Mouse (Mus musculus) forebrain, embryonic 16.5 days (tissue): ENCODE data around the gene Dglucy. TPM values are rescaled to one million over a fixed set of nuclear protein-coding genes. Genes with fewer than 3 reads are reported as not detected.

Experiments
- ATAC-seq: fragments of 200-750 bp; cut with Nextera tagmentation; 2 replicates; pipeline ENCODE4 v1.8.0; 2017; ENCODE audit warnings: mild to moderate bottlenecking, moderate library complexity
- H3K27ac ChIP-seq: fragments of 300-500 bp; sonication (generic); 2 replicates; pipeline ENCODE4 v1.5.1; 2014; ENCODE audit warnings: low read length, control low read depth
- H3K27me3 ChIP-seq: fragments of 300-500 bp; sonication (generic); replicated peaks from 2 replicates; pipeline ENCODE4 v1.6.1; 2014; ENCODE audit warnings: low read length; ENCODE audit not compliant: control insufficient read depth, insufficient read depth
- H3K36me3 ChIP-seq: fragments of 300-500 bp; sonication (generic); 2 replicates; pipeline ENCODE4 v1.6.1; 2014; ENCODE audit not compliant: control insufficient read depth, insufficient read depth
- H3K4me1 ChIP-seq: fragments of 300-500 bp; sonication (generic); replicated peaks from 2 replicates; pipeline ENCODE4 v1.6.1; 2014; ENCODE audit warnings: low read length; ENCODE audit not compliant: control insufficient read depth, insufficient read depth
- H3K4me2 ChIP-seq: fragments of 300-500 bp; sonication (generic); 2 replicates; pipeline ENCODE4 v1.6.1; 2014; ENCODE audit warnings: mild to moderate bottlenecking, low read length, control low read depth
- H3K4me3 ChIP-seq: fragments of 300-500 bp; sonication (generic); replicated peaks from 2 replicates; pipeline ENCODE4 v1.5.1; 2014; ENCODE audit warnings: mild to moderate bottlenecking, low read length, control low read depth
- H3K9ac ChIP-seq: fragments of 300-500 bp; sonication (generic); replicated peaks from 2 replicates; pipeline ENCODE4 v1.6.1; 2014; ENCODE audit warnings: low read depth, low read length, control low read depth
- H3K9me3 ChIP-seq: fragments of 300-500 bp; sonication (generic); 2 replicates; pipeline ENCODE4 v1.6.1; 2016; ENCODE audit warnings: low read length; ENCODE audit not compliant: control insufficient read depth
- WGBS: fragments of 180-500 bp; shearing (Covaris S2); extraction: QIAGEN DNeasy Blood & Tissue Kit; methylation state at CpG from one replicate; pipeline ENCODE4 v1.1.7; 2014; 5-methylcytosine and 5-hydroxymethylcytosine counted together
- polyA plus RNA-seq: library from polyadenylated mRNA; unstranded; fragments of >200 nt; fragmentation: Nextera tagmentation; extraction: Ambion mirVana; gene quantifications from 2 replicates; pipeline ENCODE4 v1.2.1, GENCODE M21; 2015

Gene Dglucy
- polyA plus RNA-seq, 1 experiment from 2014 or later = 3.3 TPM

- WGBS = 77% methylated on average over 11 of the region's 11 CpGs
- Histone ChIP-seq H3K27ac (no peak overlapping the region), H3K4me2 (no peak overlapping the region), H3K9ac (no peak overlapping the region), H3K4me3 (no peak overlapping the region), H3K4me1 (no peaks in the 10 kb centered on the region), H3K36me3 (no peaks in the 10 kb centered on the region), H3K27me3 (no peaks in the 10 kb centered on the region), H3K9me3 (no peaks in the 10 kb centered on the region)
- no peak for ATAC-seq
These were observed 86.7 kb downstream of the Dglucy start for GRCm38 (mm10) chr12:100865509-100866078.

- no peaks in the 10 kb centered on the region for H3K9me3 ChIP-seq
- WGBS = 86% methylated on average over 8 of the region's 8 CpGs
- no peak for ATAC-seq
- no peaks in the 10 kb centered on the region for H3K27me3 ChIP-seq
- no peaks in the 10 kb centered on the region for H3K4me1 ChIP-seq
- no peak overlapping the region for H3K4me3 ChIP-seq
- no peaks in the 10 kb centered on the region for H3K36me3 ChIP-seq
- H3K27ac ChIP-seq = no peak overlapping the region
- H3K4me2 ChIP-seq = no peak overlapping the region
- H3K9ac ChIP-seq = no peak overlapping the region
These were observed 88.2 kb downstream of the Dglucy start for GRCm38 (mm10) chr12:100867097-100867496.

GRCm38 (mm10) chr12:100868049-100868622 is 89.3 kb downstream of the Dglucy start:
- no peaks in the 10 kb centered on the region for H3K36me3 ChIP-seq
- H3K9me3 ChIP-seq = no peaks in the 10 kb centered on the region
- no peak for ATAC-seq
- no peak overlapping the region for H3K9ac ChIP-seq
- no peak overlapping the region for H3K4me2 ChIP-seq
- 45% methylated on average over 4 of the region's 4 CpGs for WGBS
- H3K4me1 ChIP-seq = no peaks in the 10 kb centered on the region
- H3K27me3 ChIP-seq = no peaks in the 10 kb centered on the region
- H3K27ac ChIP-seq = no peak overlapping the region
- H3K4me3 ChIP-seq = no peak overlapping the region

- no peak for ATAC-seq
- WGBS = 92% methylated on average over 6 of the region's 6 CpGs
- Histone ChIP-seq H3K27me3 (no peaks in the 10 kb centered on the region), H3K27ac (no peak overlapping the region), H3K4me2 (no peak overlapping the region), H3K4me1 (no peaks in the 10 kb centered on the region), H3K9ac (no peak overlapping the region), H3K4me3 (no peak overlapping the region), H3K36me3 (no peaks in the 10 kb centered on the region), H3K9me3 (no peaks in the 10 kb centered on the region)
These were observed 92.4 kb downstream of the Dglucy start for GRCm38 (mm10) chr12:100871234-100871633.

- Histone ChIP-seq H3K9me3 (no peaks in the 10 kb centered on the region), H3K36me3 (no peaks in the 10 kb centered on the region), H3K9ac (no peak overlapping the region), H3K4me3 (no peak overlapping the region), H3K27ac (no peak overlapping the region), H3K4me1 (no peaks in the 10 kb centered on the region), H3K4me2 (no peak overlapping the region), H3K27me3 (no peaks in the 10 kb centered on the region)
- 85% methylated on average over 2 of the region's 2 CpGs for WGBS
- no peak for ATAC-seq
These were observed 93.0 kb downstream of the Dglucy start for GRCm38 (mm10) chr12:100871841-100872240.

GRCm38 (mm10) chr12:100873612-100874011 is 94.8 kb downstream of the Dglucy start:
- H3K4me2 ChIP-seq = no peak overlapping the region
- H3K9me3 ChIP-seq = no peaks in the 10 kb centered on the region
- no peak overlapping the region for H3K27ac ChIP-seq
- H3K9ac ChIP-seq = no peak overlapping the region
- WGBS = 80% methylated on average over 3 of the region's 3 CpGs
- H3K36me3 ChIP-seq = no peaks in the 10 kb centered on the region
- ATAC-seq = no peak
- H3K4me1 ChIP-seq = no peaks in the 10 kb centered on the region
- no peak overlapping the region for H3K4me3 ChIP-seq
- H3K27me3 ChIP-seq = no peaks in the 10 kb centered on the region

- Histone ChIP-seq H3K4me3 (no peak overlapping the region), H3K4me2 (no peak overlapping the region), H3K9ac (no peak overlapping the region), H3K4me1 (no peaks in the 10 kb centered on the region), H3K36me3 (no peaks in the 10 kb centered on the region), H3K9me3 (no peaks in the 10 kb centered on the region), H3K27me3 (no peaks in the 10 kb centered on the region), H3K27ac (no peak overlapping the region)
- ATAC-seq = no peak
- 64% methylated on average over 3 of the region's 3 CpGs for WGBS
These were observed 96.7 kb downstream of the Dglucy start for GRCm38 (mm10) chr12:100875553-100875952.

- no peaks in the 10 kb centered on the region for H3K9me3 ChIP-seq
- no peaks in the 10 kb centered on the region for H3K27me3 ChIP-seq
- H3K27ac ChIP-seq = no peak overlapping the region
- no peak overlapping the region for H3K4me3 ChIP-seq
- H3K4me1 ChIP-seq = no peaks in the 10 kb centered on the region
- no peaks in the 10 kb centered on the region for H3K36me3 ChIP-seq
- no peak for ATAC-seq
- H3K9ac ChIP-seq = no peak overlapping the region
- 79% methylated on average over 5 of the region's 6 CpGs for WGBS
- no peak overlapping the region for H3K4me2 ChIP-seq
These were observed 97.1 kb downstream of the Dglucy start for GRCm38 (mm10) chr12:100875960-100876359.

GRCm38 (mm10) chr12:100877936-100878335 is 99.1 kb downstream of the Dglucy start:
- no peaks in the 10 kb centered on the region for H3K9me3 ChIP-seq
- no peaks in the 10 kb centered on the region for H3K27me3 ChIP-seq
- H3K4me1 ChIP-seq = no peaks in the 10 kb centered on the region
- H3K27ac ChIP-seq = no peak overlapping the region
- H3K4me2 ChIP-seq = no peak overlapping the region
- ATAC-seq = no peak
- H3K36me3 ChIP-seq = no peaks in the 10 kb centered on the region
- H3K9ac ChIP-seq = no peak overlapping the region
- no peak overlapping the region for H3K4me3 ChIP-seq
- WGBS = 79% methylated on average over 6 of the region's 6 CpGs

- H3K4me2 ChIP-seq = no peak overlapping the region
- no peaks in the 10 kb centered on the region for H3K36me3 ChIP-seq
- no peaks in the 10 kb centered on the region for H3K4me1 ChIP-seq
- no peak overlapping the region for H3K9ac ChIP-seq
- H3K27ac ChIP-seq = no peak overlapping the region
- H3K4me3 ChIP-seq = no peak overlapping the region
- no peaks in the 10 kb centered on the region for H3K27me3 ChIP-seq
- WGBS = 92% methylated on average over 16 of the region's 16 CpGs
- no peak for ATAC-seq
- H3K9me3 ChIP-seq = no peaks in the 10 kb centered on the region
These were observed 99.7 kb downstream of the Dglucy start for GRCm38 (mm10) chr12:100878556-100878955.
